8 mouse cellular contexts compared by ENCODE assay signal in genomic region chr9:103761151-103761571, GRCm38 (mm10). TPM values are rescaled to one million over a fixed set of nuclear protein-coding genes. Genes with fewer than 3 reads are reported as not detected.
DNase-seq lines count a peak whose midpoint lies in the region; ATAC-seq and TF ChIP-seq lines count a peak whose summit lies in the region.

No protein-coding gene starts in this region.

- H3K36me3 ChIP-seq in kidney, embryonic 16.5 days (ENCODE audit: insufficient read depth, low read length): no peaks in the 10 kb centered on the region
- no peaks in the 10 kb centered on the region for H3K36me3 ChIP-seq in forebrain, embryonic 12.5 days (replicated peaks)
- no peaks in the 10 kb centered on the region for H3K36me3 ChIP-seq in limb, embryonic 14.5 days (ENCODE audit: control insufficient read depth, insufficient read depth, low read length)

- H3K27ac ChIP-seq in kidney, embryonic 16.5 days (ENCODE audit: low read length): no peak overlapping the region
- no peak overlapping the region for H3K27ac ChIP-seq in bone marrow macrophage, adult 2 months (ENCODE audit: insufficient read depth, low read depth, low read length)
- H3K27ac ChIP-seq in forebrain, embryonic 12.5 days: peak overlapping the region; percentile 53
- H3K27ac ChIP-seq in limb, embryonic 14.5 days (replicated peaks; ENCODE audit: low read depth, low read length): no peak overlapping the region

- peaks cover 22% of the 10 kb centered on the region for H3K27me3 ChIP-seq in kidney, embryonic 16.5 days (ENCODE audit: insufficient read depth, low read length)
- peaks cover 37% of the 10 kb centered on the region for H3K27me3 ChIP-seq in forebrain, embryonic 12.5 days
- peaks cover 21% of the 10 kb centered on the region for H3K27me3 ChIP-seq in limb, embryonic 14.5 days (ENCODE audit: control insufficient read depth, insufficient read depth, low read length)

- H3K4me2 ChIP-seq in kidney, embryonic 16.5 days (replicated peaks; ENCODE audit: low read depth, low read length): peak overlapping the region; percentile 99
- peak overlapping the region; percentile 86 for H3K4me2 ChIP-seq in forebrain, embryonic 12.5 days
- peak overlapping the region; percentile 90 for H3K4me2 ChIP-seq in limb, embryonic 14.5 days (replicated peaks; ENCODE audit: low read depth, low read length, severe bottlenecking)

- no peak for DNase-seq in kidney, postnatal 14 days
- no peak for DNase-seq in limb, embryonic 14.5 days (ENCODE audit: low spot score)
- DNase-seq in retina, postnatal 7 days (ENCODE audit: low read depth, low spot score): peak; percentile 8
- DNase-seq in cerebellum, postnatal 4 days (ENCODE audit: low spot score in 2 of 2): no peak
- no peak for DNase-seq in right cerebral cortex, postnatal 14 days

- no peak for TF ChIP-seq CTCF in bone marrow macrophage, adult 2 months (IDR thresholded peaks at IDR 0.05; ENCODE audit: low read depth, low read length)

- peaks cover 7% of the 10 kb centered on the region; the same call in 1 of the 2 replicates for H3K4me1 ChIP-seq in kidney, embryonic 16.5 days (ENCODE audit: insufficient read depth, low read length)
- no peaks in the 10 kb centered on the region for H3K4me1 ChIP-seq in bone marrow macrophage, adult 2 months (ENCODE audit: control insufficient read depth, insufficient read depth, low read length)
- H3K4me1 ChIP-seq in forebrain, embryonic 12.5 days: peaks cover 29% of the 10 kb centered on the region
- no peaks in the 10 kb centered on the region for H3K4me1 ChIP-seq in limb, embryonic 14.5 days (ENCODE audit: control insufficient read depth, insufficient read depth, low read length)

- WGBS in kidney, embryonic 16.5 days: under 1% methylated on average over 30 of the region's 30 CpGs
- WGBS in forebrain, embryonic 12.5 days: 1% methylated on average over 30 of the region's 30 CpGs
- WGBS in limb, embryonic 14.5 days: under 1% methylated on average over 27 of the region's 30 CpGs

- peak; percentile 57 for ATAC-seq in kidney, embryonic 16.5 days (ENCODE audit: low FRiP score, low TSS enrichment)
- ATAC-seq in forebrain, embryonic 12.5 days (ENCODE audit: low FRiP score): 0 out of 2 replicates have a peak, but pooled peaks have one; percentile 10
- no peak for ATAC-seq in limb, embryonic 14.5 days (ENCODE audit: low FRiP score, low read depth)

- peak overlapping the region; percentile 72 for H3K4me3 ChIP-seq in kidney, embryonic 16.5 days (ENCODE audit: low read length)
- H3K4me3 ChIP-seq in bone marrow macrophage, adult 2 months (ENCODE audit: insufficient read depth, low read length): peak overlapping the region; percentile 12
- H3K4me3 ChIP-seq in forebrain, embryonic 12.5 days (replicated peaks): peak overlapping the region; percentile 72
- peak overlapping the region; percentile 51 for H3K4me3 ChIP-seq in limb, embryonic 14.5 days (replicated peaks; ENCODE audit: low read length)

- H3K9me3 ChIP-seq in kidney, embryonic 16.5 days (ENCODE audit: low read length): no peaks in the 10 kb centered on the region
- no peaks in the 10 kb centered on the region for H3K9me3 ChIP-seq in forebrain, embryonic 12.5 days
- H3K9me3 ChIP-seq in limb, embryonic 14.5 days (ENCODE audit: control insufficient read depth, low read length): no peaks in the 10 kb centered on the region

- no peak for TF ChIP-seq POLR2A in bone marrow macrophage, adult 2 months (IDR thresholded peaks at IDR 0.05; ENCODE audit: borderline replicate concordance, low read depth, low read length)
- no peak for TF ChIP-seq POLR2A in limb, embryonic 14.5 days (IDR thresholded peaks at IDR 0.05; ENCODE audit: borderline replicate concordance, extremely low read depth, insufficient read depth, insufficient read length)

- H3K9ac ChIP-seq in kidney, embryonic 16.5 days (replicated peaks; ENCODE audit: low read length): peak overlapping the region; percentile 67
- peak overlapping the region; percentile 82 for H3K9ac ChIP-seq in forebrain, embryonic 12.5 days
- peak overlapping the region; percentile 67 for H3K9ac ChIP-seq in limb, embryonic 14.5 days (ENCODE audit: low read depth, low read length, severe bottlenecking)

RNA-seq across cellular contexts. Expression of gene Tmem108, which starts 0.5 kb away (rescaled TPM):
- 8.3 and 8.5 TPM in 2 replicates for polyA plus RNA-seq in kidney, embryonic 16.5 days (2015; fragmentation: Nextera tagmentation; extraction: Ambion mirVana)
- polyA plus RNA-seq in bone marrow macrophage, adult 2 months (2012; ENCODE audit: insufficient read depth, insufficient read length, missing spikeins): 0.19 TPM in 1 of 2 replicates, not detected in the other
- 34.5 and 35.6 TPM in 2 replicates for polyA plus RNA-seq in forebrain, embryonic 12.5 days (2016; fragmentation: Nextera tagmentation; extraction: Ambion mirVana)
- 8.9 and 12.6 TPM in 2 replicates for polyA plus RNA-seq in limb, embryonic 14.5 days (2012; rRNA removed)
- 14.0 and 14.8 TPM in 2 replicates for polyA plus RNA-seq in limb, embryonic 14.5 days (2014; fragmentation: Nextera tagmentation; extraction: Ambion mirVana)

Comparison
In these comparisons a context has a peak if more than half of its experiments do, and no peak if none do; other contexts are left out.
1. H3K4me3 ChIP-seq: peak in every context shown above with its lines; median percentile 72 in kidney, embryonic 16.5 days; 72 in forebrain, embryonic 12.5 days; 51 in limb, embryonic 14.5 days; 12 in bone marrow macrophage, adult 2 months.